Mouse (Mus musculus) kidney, adult 11 months (tissue): ENCODE data around the gene Rhox3c.
"Not testable (repeated sequence)": the region's sequence is repeated elsewhere in the genome, so short reads cannot be mapped to it uniquely, and the experiment has no call there.

Experiments used
- DNase-seq: peaks from one replicate; pipeline ENCODE4 v3.0.0; 2022

Gene Rhox3c

GRCm38 (mm10) chrX:37458285-37458684 is at the start of gene Rhox3c:
TSS of gene Rhox3c (plus strand) at chrX:37458585.
- DNase-seq: not testable (repeated sequence)

GRCm38 (mm10) chrX:37411767-37412166 is 46.6 kb upstream of the Rhox3c start, which contains the start of gene Rhox2b:
TSS of gene Rhox2b (plus strand) at chrX:37412067.
- DNase-seq: not testable (repeated sequence)

- not testable (repeated sequence) for DNase-seq
Measured at GRCm38 (mm10) chrX:37432194-37432593, 26.2 kb upstream of the Rhox3c start, which contains the start of gene Rhox4b. TSS of gene Rhox4b (plus strand) at chrX:37432494.

- DNase-seq: not testable (repeated sequence)
Measured at GRCm38 (mm10) chrX:37453380-37453779, 5.0 kb upstream of the Rhox3c start, which contains the start of gene Rhox2c. TSS of gene Rhox2c (plus strand) at chrX:37453680.

- not testable (repeated sequence) for DNase-seq
Measured at GRCm38 (mm10) chrX:37480037-37480436, 21.7 kb downstream of the Rhox3c start, which contains the start of gene Rhox4c. TSS of gene Rhox4c (plus strand) at chrX:37480337.

- DNase-seq: not testable (repeated sequence)
Measured at GRCm38 (mm10) chrX:37514059-37514458, 55.7 kb downstream of the Rhox3c start, which contains the start of gene Rhox4d. TSS of gene Rhox4d (plus strand) at chrX:37514359.
